Mouse (Mus musculus): ENCODE measurements around the gene Mettl17.
A peak's percentile ranks its signal among the peaks of the same experiment; 100 is the strongest.
"Not testable (repeated sequence)": the region's sequence is repeated elsewhere in the genome, so short reads cannot be mapped to it uniquely, and the experiment has no call there.

Mettl17 gene

GRCm38 (mm10) chr14:51896539-51897170 lies 12.0 kb downstream of the Mettl17 start:
- DNase-seq, result no peak

DNA sequence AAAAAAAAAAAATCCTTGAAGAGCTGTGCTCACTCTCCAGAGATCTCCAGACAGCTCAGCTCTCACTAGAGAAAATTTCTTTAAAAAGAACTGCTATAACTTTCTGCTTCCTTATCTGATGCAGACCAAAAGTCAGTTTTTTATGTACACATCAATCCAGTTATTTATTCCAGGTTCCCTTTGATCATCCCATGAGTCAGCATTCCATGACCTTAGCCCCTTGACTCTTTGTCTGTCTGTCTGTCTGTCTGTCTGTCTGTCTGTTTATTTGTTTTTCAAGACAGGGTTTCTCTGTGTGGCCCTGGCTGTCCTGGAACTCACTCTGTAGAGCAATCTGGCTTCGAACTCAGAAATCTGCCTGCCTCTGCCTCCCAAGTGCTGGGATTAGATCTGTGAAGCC lies 14.7 kb downstream of the Mettl17 start:
- no peak for DNase-seq

- peak; percentile 79 for DNase-seq
These were observed 18.4 kb downstream of the Mettl17 start for GRCm38 (mm10) chr14:51902806-51903710.

- no peak for DNase-seq
These were observed 19.1 kb downstream of the Mettl17 start for GRCm38 (mm10) chr14:51903782-51904181.

DNA sequence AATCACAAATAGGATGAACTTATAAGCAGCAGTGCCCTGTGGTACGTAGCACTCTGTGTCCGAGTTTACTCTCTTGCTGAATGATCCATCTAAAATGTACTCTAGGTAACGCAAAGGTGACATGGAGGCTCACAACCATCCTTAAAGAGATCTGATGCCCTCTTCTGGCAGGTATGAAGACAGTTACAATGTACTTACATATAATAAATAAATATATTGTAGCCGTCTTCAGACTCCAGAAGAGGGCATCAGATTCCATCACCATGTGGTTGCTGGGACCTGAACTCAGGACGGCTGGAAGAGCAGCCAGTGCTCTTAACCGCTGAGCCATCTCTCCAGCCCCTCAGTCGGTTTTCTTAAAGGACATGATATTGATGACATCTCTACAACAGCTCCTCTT lies 20.1 kb downstream of the Mettl17 start:
- DNase-seq, result no peak

GRCm38 (mm10) chr14:51906102-51906501 lies 21.5 kb downstream of the Mettl17 start:
- no peak for DNase-seq

DNA sequence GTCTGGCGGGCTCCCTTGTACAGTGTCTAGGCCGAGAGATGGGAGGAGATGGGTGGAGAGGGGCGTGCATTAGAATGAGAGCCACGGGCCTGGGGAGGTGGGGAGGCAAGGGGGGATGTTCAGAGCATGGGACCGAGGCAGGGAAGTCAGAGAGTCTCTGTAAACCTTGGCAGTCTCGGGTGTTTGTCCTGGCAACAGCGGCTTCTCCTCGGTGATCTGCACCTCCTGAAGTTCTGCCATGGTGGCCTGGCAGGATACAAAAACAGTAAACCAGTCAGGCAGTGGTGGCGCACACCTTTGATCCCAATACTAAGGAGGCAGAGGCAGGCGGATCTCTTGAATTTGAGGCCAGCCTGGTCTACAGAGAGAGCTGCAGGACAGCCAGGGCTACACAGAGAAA lies 26.7 kb downstream of the Mettl17 start:
- no peak for DNase-seq

DNA sequence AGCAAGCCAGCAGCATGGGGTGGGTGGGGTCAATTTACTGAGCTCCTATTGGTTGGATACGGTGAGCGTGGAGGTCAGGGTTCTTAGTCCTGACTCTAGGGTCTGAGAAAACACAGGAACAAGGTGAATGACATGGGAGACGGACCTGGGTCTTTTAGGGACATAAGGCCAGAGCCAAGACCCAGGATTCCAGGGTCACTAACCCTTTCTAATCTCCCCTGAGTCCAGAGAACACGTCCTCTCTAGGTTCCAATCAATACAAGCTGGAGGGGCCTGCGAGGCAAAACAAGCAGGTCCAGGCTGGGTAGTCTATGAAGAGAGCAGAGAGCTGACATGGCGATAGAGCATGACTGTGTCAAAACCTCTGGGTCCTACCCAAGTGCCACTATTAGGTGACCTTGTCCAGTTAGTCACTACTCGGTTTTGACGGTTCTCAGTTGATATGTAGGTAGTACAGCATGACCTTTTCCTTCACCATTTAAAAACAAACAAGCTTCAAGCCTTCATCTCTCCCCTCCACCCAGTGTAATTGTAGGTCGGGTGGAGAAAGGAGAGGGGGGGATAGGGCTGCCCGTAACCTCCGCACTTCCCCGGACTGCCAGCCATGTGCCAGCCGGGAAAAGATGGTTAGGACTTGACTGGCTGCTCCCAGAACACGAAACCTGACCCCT lies 27.9 kb downstream of the Mettl17 start:
- peak; percentile 67 for DNase-seq

DNA sequence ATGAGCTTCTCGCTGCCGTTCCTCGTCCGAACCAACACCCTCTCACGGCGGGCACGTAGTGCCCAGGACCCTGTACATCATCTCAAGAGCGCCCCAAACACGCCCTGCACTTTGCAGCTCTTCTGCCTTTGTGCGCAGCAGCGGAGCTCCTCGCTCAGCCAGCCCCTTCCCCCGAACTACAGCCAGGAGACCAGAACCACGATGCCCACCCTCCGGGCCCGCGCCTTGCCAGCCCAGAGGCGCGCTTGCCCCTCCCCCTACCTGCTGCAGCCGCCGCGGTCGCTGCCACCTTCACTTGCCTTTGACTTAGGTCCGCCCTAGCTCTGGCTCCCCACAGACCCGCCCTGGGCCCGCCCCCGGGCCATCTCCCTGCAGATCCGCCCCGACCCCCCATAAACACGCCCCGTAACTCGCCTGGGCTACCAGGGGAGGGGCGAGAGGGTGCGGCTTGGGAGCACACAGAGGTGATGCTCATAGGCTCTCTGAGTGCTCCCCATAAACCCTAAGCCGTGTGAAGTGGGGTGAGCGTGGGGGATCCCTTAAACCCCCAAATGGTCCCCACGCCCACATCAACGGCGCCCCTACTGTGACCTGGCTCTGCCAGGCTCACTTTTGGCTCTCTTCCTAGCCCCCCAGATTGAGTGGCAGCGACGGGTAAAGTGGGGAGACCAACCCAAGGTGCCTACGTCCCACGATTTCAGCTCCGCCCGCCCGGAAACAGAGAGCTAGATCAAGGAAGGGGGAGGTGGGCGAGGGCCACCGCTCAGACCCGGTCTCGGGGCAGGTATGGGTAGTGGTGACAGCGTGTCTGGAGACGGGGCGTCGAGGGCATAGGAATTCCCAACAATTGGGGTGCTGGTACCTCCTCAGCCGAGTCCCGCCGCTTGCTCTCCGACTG lies 28.7 kb downstream of the Mettl17 start:
- peak; percentile 88 for DNase-seq

DNA sequence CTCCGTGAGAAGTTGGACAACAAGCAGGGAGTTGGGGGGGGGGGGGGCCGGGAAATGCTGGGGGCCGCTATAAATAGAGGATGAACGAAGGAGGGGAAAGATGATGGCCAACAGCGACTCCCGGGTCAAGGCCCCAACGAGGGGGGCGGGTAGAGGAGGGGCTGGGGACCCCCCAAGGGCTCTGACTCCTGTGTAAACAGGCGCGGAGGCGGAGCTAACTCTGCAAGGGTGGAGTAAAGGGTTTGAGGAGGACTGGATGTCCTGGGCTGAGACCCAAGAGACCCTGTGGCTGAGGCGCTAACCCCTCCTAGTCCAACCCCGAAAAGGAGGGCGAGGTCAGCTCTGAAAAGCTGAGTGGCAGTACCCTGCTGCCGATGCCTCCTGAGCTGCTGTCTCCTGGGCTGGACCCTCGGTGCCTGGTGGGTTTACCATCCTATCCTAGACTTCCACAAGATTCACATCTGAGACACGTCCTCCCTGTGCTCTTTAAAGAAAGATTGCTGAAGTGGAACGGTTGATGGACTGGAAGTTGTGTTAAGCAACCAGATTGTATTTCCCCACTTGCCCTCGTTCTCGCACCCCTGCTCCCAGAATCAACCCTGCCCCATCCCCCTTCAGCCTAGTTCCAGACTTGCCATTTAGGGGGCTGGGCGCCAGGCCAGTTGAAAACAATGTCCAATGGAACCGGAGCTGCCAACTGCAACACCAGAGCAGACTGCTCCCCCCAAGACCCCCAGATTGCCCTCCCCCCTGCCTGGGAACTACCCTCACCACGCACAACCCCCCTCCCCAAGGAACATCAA lies 29.5 kb downstream of the Mettl17 start, which contains the start of gene Ndrg2:
Gene Ndrg2 (minus strand): TSS at position 199 of the 803 bp plus-strand sequence.
- DNase-seq, result peak; percentile 79

DNA sequence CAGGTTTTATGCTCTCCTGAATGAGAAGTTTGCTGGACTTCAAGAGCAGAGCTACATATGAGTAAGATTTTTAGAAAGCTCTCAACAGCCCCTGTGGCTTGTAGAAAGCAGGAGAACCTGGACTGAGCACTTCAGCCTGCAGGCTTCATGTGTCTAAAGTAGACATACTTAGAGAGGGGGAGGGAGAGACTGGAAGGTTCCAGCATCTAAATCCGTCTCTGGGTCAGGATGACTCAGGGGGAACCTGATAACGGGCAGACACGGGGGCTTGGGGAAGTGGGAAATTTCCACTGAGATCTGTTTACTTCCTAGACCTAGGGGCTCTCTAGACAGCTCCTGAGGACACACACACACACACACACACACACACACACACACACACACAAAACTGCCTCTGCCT lies 30.4 kb downstream of the Mettl17 start:
- DNase-seq, result no peak

DNA sequence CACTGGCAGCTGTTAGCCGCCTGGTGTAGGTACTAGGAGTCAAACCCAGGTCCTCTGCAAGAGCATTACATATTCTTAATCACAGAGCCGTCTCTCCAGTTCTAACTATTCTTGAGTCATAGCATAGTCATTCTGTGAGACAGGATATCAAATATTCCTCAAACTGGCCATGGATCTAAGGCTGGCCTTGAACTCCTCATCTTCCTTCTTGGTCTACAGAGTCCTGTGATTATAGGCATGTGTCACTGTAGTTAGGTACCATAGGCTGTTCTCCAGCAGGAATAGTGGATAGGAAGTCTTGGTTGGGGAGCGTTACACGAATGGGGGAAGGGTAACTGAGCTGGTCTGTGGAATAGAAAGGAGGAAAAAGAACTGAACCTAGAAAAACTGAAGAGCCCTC lies 31.9 kb downstream of the Mettl17 start:
- no peak for DNase-seq

DNA sequence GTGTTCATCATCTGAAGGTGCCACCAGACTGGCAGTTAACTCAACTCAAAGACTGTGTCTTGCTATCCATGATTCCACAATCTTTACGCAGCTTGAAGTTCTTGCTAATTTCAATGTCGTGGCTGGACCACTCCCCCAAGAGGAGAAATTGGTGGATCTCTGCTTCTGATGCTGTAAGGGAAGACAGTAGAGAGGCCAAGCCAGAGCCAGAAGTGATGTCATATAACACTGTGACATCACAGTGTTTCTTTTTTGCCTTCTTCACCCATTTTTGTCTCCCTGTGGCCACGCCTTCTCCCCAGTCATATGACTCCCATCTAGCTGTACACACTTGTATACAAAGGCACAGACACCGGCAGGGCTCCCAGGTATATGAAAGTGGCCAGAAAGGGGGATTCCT lies 33.5 kb downstream of the Mettl17 start, which contains the start of gene Tppp2:
Gene Tppp2 (plus strand): TSS at position 301 of the 400 bp plus-strand sequence.
- DNase-seq, result no peak

DNA sequence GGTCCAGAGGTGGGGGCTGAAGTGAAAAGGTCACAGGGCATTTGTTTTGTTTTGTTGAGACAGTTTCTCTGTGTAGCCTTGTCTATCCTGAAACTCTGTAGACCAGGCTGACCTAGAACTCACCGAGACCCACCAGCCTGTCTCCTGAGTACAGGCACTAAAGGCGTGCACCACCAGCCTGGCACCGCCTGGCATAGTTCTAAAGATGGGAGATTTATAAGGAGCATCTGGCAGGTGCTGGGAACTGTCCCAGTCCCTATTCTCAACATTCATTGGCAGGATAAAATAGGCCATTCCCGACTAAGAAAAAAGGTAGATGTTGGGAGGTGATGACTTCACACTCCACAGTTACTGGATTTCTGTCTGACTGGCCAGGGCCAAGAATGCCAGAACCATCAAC lies 34.3 kb downstream of the Mettl17 start:
- DNase-seq, result no peak

DNA sequence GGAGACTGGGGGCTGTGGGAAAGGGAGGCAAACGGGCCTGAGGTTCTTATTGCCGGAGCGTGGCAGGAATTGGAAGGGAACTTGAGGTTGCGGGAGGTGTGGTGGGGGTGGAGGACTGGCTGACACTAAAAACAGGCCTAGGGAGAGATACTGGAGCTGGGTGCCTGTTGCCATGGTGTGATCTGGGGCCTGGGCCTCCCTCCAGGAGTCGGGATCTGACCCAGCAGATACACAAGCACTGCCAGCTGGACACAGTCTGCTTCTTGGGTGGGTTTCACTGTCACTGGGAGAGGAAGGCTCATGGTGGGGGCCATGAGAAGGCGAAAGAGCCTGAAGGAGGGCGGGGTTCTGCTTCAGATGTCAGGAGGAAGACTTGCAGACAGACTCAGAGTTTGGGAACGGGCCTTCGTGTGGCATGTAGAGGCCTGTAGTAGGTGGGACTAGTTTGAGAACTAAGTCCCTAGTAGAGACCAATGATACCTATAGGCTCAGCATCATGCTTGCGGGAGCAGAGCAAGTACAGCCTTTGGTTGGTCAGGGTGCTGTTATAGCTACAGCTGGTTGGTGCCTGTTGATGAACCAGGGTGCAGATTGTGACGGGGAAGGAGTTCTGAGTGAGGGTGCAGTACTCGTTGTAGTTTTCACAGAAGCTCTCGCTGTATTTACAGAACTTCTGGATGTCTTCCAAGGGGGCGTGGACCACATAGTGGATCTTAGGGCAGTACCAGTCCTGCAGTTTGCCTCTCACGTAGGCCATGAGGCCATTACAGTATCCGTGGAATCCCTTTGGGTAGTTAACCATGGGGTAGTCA lies 37.3 kb downstream of the Mettl17 start:
- DNase-seq, result no peak

DNA sequence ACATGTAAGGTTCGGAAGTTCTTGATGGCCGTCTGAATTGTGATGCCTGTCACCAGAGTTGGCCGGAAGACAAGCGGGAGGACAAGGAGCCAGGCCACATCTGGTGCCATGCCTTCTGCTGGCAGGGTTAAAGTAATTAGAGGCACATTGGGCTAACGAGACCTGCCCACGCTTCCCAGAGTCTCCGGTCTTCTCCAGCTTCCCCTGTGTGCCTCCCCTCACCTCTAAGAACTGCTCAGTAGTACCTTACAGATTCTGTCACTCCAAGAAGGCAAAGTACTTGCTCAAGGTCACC lies 37.9 kb downstream of the Mettl17 start, which contains the start of gene Rnase13:
Gene Rnase13 (minus strand): TSS at position 203 of the 295 bp plus-strand sequence.
- DNase-seq, result no peak

DNA sequence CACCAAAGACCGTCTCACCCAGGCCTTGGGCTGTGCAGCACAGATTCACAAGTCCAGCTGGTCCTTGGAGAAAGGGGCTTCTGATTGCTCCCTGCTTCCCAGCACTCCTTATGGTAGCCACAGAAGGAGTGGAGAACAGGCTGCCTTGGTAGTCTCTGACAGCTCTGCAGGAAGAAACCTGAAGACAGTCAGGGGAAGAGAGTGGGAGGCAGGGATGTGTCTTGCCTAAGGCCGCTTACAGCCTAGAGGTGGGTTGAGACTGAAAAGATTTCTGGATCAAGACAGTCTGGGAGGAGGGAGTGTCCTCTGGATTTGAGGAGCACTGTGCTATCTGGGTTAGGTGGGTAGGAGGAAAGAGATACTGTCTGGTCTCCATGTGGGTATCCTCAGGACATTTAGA lies 38.3 kb downstream of the Mettl17 start:
- DNase-seq, result no peak

DNA sequence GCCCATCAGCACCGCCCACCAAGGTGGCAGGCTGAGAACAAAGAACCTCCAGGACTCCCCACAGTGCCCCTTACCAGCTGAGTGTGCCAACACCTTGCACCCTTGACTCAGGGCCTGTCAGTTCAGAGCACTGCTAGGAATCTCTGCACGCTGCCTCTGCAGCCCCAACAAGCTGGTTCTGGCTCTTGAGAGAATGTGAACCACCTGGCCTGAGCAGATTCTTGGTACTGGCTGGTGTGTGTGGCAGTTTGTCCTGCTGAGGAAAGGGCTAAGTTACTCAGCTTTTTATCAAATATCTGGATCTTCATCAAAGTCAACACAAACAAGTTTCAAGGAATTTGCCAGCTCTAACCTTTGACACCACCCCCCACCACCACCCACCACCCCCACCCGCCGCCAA lies 38.9 kb downstream of the Mettl17 start:
- no peak for DNase-seq

- not testable (repeated sequence) for DNase-seq
These were observed 42.3 kb downstream of the Mettl17 start for GRCm38 (mm10) chr14:51926930-51927329.

DNA sequence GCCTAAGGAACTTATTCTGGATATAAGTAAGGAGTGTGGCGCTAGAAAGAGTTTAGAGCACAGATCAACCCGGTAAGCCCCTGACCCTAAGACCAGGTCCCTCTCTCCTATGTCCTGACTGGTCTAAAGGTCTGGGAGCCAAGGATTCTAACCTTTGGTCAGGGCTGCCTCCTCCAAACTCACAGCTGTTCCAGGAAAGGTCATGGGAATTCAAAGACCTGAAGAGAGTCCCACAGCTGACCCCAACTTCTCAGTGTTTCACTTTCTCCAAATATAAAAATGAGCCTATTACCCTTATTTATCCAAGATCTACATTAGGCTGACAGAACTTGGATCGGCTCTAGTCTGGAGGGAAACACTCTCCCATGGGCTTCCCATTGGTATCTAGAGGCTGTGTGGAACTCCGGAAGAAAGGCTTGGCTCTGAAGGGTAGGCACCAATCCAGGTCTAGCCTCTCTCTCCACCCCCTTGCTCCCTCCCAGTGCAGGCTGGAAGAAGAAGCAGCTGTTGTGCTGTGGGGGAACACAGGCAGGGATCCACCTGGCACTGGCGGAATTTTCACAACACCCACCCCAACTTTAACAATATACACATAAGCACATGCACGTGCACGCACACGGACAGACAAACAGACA lies 44.8 kb downstream of the Mettl17 start:
- DNase-seq, result peak; percentile 67

Measured in kidney, adult 18-20 months (tissue).